Mouse (Mus musculus): ENCODE results near the gene Glis3. TPM values are rescaled to one million over a fixed set of nuclear protein-coding genes. Genes with fewer than 3 reads are reported as not detected.

The Glis3 gene
- total RNA-seq, 4 experiments from 2014 or later, result 25.6 to 29.4 (median 26.0) TPM

DNA sequence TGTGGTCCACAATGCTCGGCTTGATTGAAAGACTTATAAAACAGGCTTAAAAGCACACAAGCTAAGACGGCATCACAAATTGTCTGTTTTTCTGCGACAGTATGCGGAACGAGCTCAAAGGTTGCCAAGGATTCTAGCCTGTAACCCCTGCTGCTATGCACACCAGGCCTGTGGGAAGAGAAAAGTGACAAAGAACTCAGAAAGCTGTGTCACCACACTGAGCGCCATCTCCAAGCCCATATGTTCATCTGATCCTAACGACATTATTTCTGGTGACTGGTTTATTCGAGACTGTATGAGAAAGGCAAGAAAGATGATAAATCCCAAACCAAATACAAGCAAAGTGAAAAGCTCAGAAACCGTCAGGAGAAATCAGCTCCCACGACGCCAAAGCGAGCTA, 144.9 kb downstream of the Glis3 start:
- DNase-seq (ENCODE audit: low spot score in 2 of 2), result no peak

GRCm38 (mm10) chr19:28533576-28533975, 146.3 kb downstream of the Glis3 start:
- no peak for DNase-seq (ENCODE audit: low spot score in 2 of 2)

GRCm38 (mm10) chr19:28531750-28532149, 148.1 kb downstream of the Glis3 start:
- no peak for DNase-seq (ENCODE audit: low spot score in 2 of 2)

DNA sequence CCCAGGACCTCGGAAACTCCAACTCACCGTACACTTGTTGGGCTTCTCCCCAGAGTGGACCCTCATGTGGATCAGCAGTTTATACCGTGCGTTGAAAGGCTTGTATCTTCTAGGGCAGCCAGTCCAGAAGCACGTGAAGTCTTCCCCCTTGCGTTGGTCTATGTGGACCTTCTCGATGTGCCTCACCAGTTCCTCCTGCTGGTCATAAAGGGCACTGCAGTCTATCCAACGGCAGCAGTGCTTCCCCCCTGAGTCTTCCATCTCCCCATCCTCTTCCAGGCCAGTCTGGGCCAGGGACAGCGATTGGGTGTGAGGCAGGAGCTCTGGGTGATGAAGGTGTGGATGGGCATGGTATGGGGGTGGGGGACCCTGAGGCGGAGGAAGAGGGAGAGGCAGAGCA, 149.0 kb downstream of the Glis3 start:
- DNase-seq (ENCODE audit: low spot score in 2 of 2), result no peak

GRCm38 (mm10) chr19:28529006-28529405, 150.9 kb downstream of the Glis3 start:
- no peak for DNase-seq (ENCODE audit: low spot score in 2 of 2)

DNA sequence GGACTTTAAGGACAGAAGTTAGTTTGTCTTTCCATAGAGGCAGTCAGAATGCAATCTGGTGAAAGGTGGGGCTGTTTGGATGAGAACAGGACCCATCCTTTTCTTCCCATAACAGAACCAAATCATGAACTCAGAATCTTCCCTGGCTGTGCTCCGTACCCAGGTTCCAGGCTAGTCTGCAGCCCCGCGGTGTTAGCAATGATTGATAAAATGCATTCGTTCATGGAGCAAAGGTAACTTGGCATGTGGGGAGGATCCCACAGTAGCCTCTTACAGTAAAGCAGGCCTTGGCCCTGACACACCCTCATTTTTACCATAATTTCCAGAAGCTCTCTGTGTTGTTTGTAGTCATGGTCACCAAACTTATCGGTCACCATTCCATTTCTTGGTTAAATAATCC, 152.4 kb downstream of the Glis3 start:
- no peak for DNase-seq (ENCODE audit: low spot score in 2 of 2)

DNA sequence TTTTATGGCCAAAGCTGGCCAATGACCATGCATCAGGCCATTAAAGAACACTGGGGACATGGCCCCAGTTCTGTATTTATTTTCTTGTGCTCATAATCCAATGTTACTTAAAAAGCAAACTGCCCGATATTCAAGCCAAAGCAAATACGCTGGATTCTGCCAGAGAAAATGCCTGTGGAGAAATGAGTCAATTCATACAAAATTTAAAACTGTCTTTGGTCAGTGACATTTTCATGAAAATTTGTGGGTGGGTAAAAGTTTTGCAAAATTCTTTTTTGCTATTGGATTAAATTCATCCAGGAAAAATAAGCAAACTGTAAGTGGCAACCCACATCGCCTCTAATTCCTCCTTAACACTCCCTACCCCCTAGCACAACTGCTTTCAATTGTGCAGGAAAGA, 154.5 kb downstream of the Glis3 start:
- no peak for DNase-seq (ENCODE audit: low spot score in 2 of 2)

DNA sequence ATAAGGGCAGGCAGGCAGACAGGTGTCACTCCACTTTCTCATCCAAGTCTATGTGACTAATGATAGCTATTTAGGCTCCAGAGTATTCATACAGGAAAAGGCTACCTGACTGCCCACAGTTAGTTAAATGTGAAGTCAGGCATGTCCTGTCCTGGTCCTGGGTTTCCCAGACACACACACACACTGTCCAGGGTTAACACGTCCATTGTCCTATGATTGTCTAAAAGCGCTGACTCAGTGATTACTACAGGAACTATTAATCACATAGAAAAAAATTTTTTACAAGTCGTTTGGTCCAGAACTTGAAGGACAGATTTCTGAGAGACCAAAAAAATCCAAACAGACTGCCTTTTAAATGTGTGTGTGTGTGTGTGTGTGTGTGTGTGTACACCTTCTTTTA, 157.6 kb downstream of the Glis3 start:
- DNase-seq (ENCODE audit: low spot score in 2 of 2), result no peak

DNA sequence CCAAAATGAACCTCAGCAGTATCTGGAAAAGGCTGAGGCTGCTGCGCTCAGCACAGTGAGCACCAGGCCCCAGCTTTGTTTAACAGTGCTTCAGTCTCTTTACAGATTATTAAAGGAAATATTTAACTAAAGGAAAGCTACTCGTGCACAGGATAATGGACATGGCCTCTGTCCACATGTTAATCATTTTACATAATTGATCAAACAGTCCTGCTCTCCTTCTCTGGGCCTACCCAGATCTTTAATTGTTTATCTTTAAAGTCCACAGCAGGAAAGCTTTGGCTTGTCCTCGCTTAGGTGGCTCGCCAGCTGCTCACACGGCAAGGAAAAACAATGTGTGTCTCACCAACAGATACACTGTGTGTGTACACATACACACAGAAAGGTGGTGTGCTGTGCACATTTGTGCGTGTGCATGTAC, 159.1 kb downstream of the Glis3 start:
- DNase-seq (ENCODE audit: low spot score in 2 of 2), result no peak

GRCm38 (mm10) chr19:28520128-28520745, 159.6 kb downstream of the Glis3 start:
- no peak for DNase-seq (ENCODE audit: low spot score in 2 of 2)

- DNase-seq (ENCODE audit: low spot score in 2 of 2), result no peak
These were observed 160.6 kb downstream of the Glis3 start for GRCm38 (mm10) chr19:28519296-28519695.

GRCm38 (mm10) chr19:28518846-28519245, 161.0 kb downstream of the Glis3 start:
- no peak for DNase-seq (ENCODE audit: low spot score in 2 of 2)

- no peak for DNase-seq (ENCODE audit: low spot score in 2 of 2)
These were observed 161.6 kb downstream of the Glis3 start for GRCm38 (mm10) chr19:28518266-28518665.

DNA sequence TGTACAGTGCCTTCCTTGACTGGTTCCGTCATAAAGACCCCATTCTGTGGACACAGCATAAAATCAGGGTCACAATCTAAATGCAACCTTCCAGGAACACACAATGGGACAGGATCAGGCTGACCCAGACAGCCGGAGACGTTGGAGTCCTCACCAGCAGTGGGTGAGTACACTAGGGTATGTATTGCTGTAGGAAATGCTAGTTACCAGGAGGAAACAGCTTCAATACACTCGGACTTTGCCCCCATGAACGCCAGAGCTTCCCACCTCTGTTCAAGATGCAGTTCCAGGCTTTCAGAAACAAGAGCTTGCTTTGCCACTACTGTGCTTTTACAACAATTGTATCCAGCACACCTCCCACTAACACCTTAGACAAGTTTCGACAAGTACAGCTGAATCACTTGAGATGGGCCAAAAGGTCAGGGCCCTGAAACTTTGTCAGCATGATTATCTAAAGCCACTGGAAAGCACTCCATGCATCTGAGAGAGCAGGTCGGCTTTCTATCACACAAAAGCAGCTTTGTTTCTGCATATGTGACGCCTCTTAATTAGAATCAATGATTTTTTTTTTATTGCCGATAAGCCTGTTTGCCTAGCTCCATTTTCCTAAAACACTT, 162.3 kb downstream of the Glis3 start:
- DNase-seq (ENCODE audit: low spot score in 2 of 2), result no peak

DNA sequence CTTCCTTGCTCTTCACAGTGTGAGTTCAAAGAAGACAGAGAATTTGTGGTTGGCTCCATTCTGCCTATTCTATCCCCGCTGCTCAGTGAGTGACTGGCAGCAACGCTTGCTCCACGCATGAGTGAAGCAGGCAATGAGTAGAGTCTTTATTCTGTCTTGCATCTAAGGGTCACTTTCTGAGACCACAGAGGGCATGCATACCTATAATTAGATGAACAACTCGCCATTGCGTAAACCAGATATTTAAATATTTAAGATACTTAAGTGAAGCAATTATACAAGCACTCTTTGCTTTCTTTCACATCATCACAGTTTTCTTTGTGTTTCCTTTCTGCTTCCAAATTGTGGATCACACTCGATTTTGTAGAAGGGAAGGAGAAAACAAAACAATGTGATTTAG, 163.4 kb downstream of the Glis3 start:
- no peak for DNase-seq (ENCODE audit: low spot score in 2 of 2)

DNA sequence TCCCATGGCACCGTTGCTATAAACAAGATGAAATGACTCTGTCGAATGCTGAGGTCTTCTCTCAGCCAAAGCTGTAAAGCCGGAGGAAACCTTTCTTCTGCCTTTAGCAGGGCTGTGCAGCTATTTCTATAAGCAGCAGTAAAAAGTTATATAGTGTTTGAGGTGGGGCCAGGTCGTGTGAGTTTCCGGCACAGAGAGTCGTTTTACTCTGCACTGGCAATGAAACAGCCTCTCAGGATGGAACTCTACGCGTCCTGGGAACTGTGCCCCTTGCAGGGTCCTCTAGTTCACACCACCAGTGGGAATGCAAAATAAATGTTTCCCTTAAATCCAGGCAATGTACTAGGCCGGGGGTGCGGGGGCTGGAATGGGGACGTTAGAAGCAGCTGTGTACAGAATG, 167.4 kb downstream of the Glis3 start:
- DNase-seq (ENCODE audit: low spot score in 2 of 2), result no peak

- no peak for DNase-seq (ENCODE audit: low spot score in 2 of 2)
These were observed 168.0 kb downstream of the Glis3 start for GRCm38 (mm10) chr19:28511910-28512309.

DNA sequence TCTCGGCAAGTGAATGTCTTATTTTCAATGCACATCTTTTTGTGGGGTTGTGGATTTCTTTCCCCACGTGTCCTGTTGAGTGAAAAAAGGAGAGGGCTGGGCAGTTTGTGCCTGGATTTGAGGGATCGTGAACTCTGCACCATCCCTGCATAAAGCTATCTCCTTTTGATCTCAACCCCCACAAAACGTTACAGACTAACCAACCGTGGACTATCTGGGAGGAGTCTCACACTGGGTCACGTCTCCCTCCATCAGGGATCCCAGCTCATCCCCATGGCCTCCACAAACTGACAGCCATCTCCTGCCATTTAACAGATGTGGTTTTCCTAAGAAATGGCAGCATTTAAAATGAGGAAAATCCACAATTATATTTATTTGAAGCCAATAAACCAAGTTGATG, 174.5 kb downstream of the Glis3 start:
- DNase-seq (ENCODE audit: low spot score in 2 of 2), result no peak

DNA sequence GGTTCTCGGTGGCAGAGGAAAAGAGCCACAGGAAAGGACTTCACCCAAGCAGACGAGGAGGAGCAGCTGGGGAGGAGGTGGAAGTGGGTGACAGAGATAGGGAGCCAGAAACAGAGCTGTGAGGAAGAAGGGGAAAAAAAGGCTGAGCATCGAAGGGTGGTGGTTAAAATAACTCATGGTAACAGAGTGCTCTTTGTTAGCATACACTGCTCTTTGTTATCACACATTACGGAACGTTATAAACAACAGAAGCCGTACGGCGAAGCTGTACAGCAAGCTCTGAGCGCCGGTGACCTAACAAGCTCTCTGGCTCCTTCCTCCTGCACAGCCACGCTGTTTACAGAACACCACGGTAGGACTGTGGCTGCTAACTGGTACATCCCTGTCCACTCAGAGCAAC, 176.9 kb downstream of the Glis3 start:
- peak; percentile 54 to 74 for DNase-seq (ENCODE audit: low spot score in 2 of 2)

GRCm38 (mm10) chr19:28500975-28501374, 178.9 kb downstream of the Glis3 start:
- DNase-seq (ENCODE audit: low spot score in 2 of 2), result no peak

DNA sequence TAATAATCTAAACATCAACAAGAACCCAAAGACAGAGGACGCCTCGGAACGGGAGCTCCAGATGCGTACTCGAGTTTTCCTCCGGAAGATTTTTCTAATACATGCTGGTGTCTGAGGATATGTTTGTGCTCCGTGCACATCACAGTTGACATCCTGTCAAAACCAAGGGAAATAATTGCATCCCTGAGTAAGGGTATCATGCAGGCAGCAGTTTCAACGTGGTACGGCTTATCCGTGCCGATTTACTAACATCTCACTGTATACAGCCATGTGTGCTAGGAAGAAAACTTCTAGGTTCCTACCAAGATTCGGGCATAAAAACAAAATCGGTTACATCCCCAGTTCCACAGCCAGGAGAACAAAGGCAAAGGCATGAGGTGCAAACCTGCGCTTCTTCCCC, 179.4 kb downstream of the Glis3 start:
- no peak for DNase-seq (ENCODE audit: low spot score in 2 of 2)

GRCm38 (mm10) chr19:28499786-28500185, 180.1 kb downstream of the Glis3 start:
- no peak for DNase-seq (ENCODE audit: low spot score in 2 of 2)

DNA sequence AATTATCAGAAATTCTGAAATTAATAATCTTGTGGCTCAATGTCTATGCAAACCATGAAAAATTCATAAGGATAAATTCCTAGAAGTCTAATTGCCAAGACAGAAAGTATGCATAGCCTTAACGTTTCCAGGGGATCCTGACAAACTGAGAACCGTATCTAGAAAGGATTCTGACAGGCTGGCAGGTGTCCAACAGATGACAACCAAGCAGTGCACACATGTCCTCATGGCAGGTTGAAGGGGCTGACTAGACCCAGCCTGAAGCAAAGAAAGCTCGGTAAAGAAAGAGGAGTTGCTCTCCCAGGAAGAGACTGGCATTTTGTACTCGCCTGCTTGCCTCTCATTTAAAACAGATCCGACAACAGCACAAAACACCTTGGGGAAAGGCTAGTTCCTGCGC, 184.0 kb downstream of the Glis3 start:
- no peak for DNase-seq (ENCODE audit: low spot score in 2 of 2)
